Mouse (Mus musculus): ENCODE measurements around the gene Mecom.

Gene Mecom

DNA sequence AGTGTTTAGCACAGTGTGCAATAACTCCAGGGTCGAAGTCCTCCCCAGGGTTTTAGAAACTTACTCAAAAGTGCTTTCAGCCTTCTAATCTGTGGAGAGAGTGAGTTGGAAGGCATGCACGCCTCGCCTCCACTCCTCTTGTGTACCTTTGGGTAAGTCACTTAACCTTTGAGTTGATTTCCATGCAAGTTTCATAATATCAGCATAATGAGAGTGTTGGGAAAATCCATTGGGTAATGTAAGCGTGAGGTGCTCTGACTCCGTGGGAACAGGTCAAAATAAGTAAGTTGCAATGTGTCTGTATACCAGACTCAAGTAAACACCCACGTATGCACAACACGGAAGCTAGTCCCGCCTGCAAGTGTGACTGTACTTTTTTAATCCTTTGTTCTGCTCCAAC lies 528.4 kb downstream of the Mecom start:
- no peak for DNase-seq (ENCODE audit: low spot score in 2 of 2)

DNA sequence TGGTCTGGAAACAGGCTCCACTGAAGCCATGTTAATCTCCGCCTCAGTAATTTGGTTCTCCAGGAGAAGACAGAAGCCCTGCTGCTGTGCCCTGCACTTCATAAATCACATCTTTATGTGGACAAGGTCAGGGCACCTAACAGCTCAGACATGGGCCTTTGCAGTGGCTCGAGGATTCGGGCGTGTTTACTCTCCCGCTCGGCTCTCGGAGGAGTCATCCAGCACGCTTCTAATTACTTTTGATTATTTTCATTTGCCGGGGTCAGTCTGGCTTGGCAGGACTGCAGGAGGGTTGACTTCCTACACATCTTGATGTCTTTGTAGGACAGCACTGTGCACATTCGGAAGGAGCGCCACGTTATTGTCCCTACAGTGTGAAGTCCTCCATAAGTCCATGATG lies 529.6 kb downstream of the Mecom start:
- no peak for DNase-seq (ENCODE audit: low spot score in 2 of 2)

DNA sequence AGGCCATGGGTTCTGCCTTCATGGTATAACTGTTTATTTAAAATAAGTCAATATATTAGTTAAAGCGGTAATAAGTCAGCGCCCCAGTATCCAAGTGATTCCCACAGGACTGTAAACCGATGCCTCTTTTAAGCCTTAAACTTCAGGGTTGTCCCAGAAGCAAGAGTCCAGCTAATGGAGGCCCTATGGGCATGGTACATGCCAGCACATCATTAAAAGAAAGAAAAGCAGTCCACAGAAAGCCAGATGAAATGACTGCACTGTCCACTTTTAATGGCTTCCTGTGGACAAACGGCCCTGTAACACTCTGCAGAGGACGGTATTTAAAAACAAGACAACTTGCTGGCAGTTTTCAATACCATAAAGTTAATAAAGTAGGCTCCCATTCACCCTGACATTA lies 531.0 kb downstream of the Mecom start:
- no peak for DNase-seq (ENCODE audit: low spot score in 2 of 2)

DNA sequence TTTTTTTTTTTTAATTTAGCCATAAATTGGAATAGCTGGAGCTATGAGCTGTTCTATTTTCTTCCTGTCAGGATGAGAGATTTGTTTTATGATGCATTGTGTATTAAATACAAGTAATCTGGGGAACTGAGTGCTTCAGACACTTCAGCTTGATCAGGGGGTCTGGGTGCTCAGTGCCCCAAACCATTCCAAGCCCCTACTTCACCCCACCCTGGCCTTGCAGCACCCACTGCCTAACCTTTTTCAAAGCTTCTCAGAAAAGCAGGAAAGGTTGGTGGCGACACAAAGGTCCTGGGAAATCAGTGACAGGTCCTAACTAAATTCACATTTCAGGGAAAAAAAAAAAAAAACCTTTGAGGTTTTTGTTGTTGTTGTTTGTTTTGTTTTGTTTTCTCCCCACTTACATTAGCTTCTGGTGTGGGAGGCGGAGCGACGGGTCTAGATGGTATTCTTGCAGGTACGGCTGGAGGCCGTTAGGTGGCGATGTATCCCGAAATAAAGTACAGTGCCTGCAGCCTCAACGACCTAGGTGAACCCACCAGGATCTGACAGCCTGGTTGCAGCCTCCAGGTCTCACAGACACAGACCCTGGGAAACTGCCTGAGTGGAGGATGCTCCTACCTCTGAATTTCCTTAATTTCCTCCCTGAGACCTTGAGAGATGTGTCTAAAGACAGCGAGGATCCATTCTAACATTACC lies 532.7 kb downstream of the Mecom start:
- DNase-seq (ENCODE audit: low spot score in 2 of 2) = peak; percentile 74 to 76

DNA sequence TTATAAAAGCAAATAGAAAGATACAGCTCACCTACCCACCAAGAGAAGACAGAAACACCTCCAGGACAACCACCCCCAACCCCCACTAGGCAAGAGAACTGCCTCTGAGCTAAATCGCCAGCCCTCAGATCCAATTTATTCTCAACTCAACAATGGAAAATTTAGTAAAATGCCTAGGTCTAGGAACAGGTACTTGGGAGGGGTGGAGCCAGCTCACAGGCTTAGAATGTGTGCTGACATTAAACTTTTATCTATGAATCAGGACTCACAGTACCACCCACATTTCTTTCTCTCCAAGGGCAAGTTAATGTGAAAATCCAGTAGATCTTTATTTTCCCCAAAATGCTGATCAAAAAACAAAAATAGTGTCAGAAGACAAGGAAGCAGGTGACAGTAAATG lies 533.5 kb downstream of the Mecom start:
- DNase-seq (ENCODE audit: low spot score in 2 of 2) = no peak

DNA sequence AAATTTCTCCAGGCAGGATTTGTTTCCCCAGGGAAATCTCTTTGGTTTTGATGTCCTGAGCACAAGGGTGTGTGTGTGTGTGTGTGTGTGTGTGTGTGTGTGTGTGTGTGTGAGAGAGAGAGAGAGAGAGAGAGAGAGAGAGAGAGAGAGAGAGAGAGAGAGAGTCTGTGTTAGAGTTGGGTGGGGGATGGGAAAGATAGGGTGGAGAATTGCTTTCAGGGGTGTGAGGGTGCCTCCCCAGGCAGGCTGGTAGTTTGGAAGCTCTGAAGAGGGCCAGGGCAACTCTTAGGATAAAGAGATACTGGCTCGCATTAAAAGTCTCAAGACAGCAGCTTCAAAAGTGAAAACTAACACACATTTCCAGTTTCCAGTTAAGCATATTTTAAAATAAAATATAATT lies 534.4 kb downstream of the Mecom start:
- no peak for DNase-seq (ENCODE audit: low spot score in 2 of 2)

DNA sequence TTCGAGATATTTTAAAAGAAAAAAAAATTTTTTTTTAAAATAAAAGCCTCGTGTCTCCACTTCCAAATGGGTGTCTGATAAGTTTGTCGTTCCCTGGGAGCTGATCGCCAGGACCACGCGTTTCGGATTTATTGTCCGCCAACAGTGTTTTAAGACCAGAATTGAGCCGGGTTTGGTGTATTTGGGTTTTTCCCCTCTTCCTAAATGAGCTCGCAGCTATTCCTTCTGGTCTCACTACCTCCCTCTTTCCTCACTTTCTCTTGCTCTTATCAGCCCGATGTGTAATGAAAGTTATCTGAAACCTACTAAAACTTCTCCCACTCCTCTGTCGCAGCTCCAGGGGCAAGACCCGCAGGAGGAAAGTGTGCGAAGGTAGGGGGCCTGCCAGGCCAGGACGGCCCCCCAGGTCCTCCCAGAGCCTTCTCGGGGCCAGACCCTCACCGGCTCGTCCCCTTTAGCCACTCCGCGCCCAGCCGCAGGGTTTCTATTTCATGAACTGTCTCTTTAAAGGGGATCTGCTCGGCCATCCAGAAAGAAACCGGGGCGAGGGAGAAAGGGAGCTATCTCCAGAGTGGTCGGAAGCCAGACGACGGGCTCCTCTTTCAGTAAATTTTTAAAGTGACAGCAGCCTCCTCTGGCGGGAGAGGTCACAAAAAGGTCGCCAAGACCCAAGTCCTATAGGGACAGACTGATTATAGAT lies 535.0 kb downstream of the Mecom start:
- peak in 1 of 2 experiments; percentile 22 for DNase-seq (ENCODE audit: low spot score in 2 of 2)

DNA sequence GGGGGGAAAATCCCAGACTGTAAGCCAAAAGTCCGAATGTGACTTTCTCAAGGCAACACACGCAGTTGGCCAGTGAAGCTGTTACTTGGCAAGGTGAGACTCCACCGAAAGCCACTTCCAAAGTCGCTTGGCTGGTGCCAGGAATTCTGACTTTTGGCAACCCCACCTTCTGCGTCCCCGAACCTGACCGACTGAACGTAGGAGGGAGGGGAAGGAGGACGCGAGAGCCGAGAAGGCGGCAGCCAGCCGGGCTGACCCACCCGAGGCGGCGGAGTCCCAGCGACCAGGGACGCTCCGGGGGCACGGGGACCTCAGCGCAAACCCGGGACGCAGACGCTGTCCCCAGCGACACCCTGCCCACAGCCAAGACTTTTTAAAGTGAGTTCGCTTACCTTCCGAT lies 535.7 kb downstream of the Mecom start:
- DNase-seq (ENCODE audit: low spot score in 2 of 2) = peak in 1 of 2 experiments; percentile 24

DNA sequence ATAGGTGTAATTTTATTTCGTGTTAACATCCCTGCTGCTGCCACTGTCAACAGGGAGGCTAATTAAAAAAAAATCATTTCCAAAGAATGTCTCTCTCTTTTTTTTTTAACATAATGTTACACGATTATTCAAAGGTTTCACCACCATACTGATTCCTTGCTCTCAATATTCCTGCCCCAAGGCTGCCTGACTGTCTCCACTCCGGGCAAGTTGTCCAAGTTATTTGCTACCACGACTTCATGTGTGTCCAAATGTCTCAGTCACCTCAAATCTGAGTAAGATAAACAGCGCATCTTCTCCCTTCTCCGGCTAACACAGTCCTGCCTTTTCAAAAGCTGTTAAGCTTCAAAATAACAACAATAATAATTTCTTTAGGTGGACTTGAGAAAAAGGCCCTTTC lies 536.1 kb downstream of the Mecom start:
- DNase-seq (ENCODE audit: low spot score in 2 of 2) = no peak

DNA sequence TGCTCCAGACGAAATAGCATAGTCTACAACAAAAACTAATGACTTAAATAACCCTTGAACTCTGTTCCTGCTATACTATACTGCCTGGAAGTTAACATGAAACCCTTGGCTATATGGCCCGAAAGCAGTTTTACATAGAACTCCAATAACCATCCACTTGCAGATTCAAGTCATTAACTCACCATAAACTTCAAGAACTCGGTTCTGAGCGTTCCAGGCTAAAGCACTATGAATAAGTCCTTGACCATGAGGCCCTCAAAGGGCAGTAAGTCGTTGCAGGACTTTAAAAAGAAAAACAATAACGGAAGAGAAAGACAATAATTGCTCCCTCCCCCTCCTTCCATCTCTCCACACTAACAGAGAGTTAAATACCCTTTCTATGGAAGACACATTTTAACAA lies 536.9 kb downstream of the Mecom start:
- no peak for DNase-seq (ENCODE audit: low spot score in 2 of 2)

DNA sequence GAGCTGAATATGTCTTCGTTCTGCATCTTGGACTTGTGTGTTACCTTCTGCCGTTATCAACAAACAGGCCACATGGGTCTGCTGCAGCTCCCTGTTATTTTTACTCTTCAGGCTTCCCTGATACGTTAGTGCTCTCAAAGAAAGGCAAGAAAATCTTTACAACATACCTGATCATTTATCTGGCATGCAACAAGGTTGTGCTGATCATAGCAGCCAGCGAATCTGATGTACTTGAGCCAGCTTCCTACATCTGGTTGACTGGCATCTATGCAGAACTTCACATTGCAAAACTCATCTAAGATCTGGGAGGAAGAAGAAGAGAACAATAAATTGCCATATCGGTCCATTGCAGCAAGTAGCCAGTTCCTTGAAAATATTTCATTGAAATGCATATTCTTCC lies 538.2 kb downstream of the Mecom start:
- DNase-seq (ENCODE audit: low spot score in 2 of 2) = no peak

DNA sequence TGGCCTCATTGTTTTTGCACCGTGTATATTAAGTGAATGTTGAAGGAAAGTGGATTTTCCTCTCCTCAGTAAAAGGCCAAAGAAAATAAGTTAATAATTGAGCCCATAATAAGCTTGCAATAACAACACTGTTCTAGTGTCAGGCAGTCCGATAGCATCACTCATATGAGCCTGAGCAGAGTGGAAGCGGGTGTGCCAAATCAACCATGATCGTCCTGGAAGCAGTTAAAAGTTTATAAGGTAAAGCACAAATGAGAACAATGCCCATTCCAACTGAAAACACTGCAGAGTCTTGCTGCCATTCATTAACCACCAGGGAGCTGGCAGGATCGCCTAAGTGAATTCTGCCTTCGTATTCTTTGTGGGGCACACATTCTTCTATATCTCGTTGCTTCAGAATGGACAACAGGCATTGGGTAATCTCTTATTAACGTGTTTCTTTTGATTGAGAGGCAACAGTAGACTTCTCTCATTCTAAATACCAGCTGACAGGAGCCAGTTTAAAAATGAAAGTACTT lies 542.9 kb downstream of the Mecom start:
- DNase-seq (ENCODE audit: low spot score in 2 of 2) = no peak

DNA sequence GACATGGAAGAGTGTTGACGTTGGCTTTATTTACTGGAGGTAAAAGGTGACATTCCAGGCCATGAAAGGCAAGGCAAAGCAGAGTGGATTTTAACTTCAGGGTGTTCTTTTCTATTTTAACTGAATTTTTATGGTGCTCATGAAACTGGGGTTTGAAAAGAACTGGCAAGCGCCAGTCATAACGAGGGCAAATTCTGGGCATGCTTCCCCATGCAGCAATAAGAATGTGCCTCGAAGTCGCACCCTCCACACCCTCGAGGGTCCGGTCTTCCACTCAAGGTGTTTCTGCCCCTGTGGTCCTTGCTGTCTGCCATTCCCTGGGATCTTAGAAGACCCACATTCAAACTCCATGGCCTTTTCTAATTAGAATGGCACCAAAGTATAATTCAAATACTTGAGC lies 547.5 kb downstream of the Mecom start:
- no peak for DNase-seq (ENCODE audit: low spot score in 2 of 2)

DNA sequence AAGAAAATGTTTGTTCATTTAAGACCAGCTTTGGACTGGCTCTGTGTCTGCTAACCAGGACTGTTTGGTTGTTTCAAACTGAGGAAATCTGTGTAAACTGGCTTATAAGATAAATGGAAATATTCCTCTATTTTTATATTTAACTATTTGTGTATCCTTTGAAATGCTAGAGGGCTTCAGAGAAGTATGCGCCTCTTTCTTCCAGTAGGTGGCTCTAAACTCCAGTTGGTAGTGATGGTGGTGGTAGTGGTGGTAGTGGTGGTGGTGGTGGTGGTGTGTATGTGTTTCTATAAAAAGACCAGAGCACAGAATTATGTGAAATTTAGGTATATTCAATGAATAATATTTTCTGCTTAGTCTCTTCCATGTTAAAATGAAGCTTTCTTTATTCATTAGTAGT lies 548.8 kb downstream of the Mecom start:
- no peak for DNase-seq (ENCODE audit: low spot score in 2 of 2)

DNA sequence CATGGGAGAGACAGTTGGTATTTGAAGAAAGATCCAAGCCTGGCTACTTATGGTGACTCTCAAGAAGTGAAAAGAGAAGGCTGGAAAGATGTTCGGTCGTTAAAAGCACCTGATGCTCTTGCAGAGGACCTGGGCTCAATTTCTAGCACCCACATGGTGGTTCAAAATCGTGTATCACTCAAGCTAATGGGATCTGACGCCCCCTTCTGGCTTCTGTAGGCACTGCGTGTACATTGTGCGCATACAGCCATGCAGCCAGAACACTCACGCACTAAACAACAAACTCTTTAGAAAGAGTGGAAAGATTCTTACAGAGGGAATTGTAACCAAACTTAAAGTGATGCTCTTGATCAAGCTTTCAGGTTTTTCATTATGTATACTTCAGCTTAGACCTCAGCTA lies 550.7 kb downstream of the Mecom start:
- DNase-seq (ENCODE audit: low spot score in 2 of 2) = no peak

DNA sequence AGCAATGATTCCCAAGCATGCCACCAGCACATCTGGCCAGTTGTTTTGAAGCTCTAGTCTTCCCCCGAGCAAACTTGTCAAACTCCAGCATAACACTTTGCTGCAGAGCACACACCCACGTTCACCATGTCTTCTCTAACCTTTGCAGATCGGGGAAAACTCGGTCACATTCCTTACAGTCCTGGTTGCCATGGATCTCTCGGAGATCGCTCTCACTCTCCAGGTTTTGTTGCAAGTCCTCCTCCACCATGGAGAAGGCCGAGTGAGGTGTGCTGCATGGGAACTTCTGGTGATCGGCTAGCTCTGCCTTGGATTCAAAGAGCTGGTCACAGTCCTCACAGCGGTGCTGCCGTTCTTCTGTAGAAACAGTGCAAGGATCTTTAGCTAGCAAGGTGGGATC lies 554.5 kb downstream of the Mecom start:
- DNase-seq (ENCODE audit: low spot score in 2 of 2) = no peak

DNA sequence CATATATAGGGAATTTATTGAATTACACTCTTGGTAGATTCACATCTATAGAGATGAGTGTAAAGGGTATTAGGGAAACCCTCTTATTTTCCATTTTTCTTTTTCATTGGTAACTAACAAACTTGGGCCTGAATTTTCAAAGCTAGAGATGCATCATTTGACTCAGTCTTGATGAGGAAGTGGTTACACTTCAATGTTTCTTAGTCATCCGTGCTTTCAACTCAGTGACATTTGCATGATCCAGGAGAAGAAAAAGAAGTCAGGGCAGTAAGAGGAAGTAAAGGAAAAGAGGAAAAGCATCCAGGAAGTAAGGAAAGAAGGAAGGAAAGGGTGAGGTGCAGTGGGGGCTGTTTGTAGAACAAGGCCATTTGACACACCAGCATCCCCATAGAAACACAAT lies 556.3 kb downstream of the Mecom start:
- no peak for DNase-seq (ENCODE audit: low spot score in 2 of 2)

DNA sequence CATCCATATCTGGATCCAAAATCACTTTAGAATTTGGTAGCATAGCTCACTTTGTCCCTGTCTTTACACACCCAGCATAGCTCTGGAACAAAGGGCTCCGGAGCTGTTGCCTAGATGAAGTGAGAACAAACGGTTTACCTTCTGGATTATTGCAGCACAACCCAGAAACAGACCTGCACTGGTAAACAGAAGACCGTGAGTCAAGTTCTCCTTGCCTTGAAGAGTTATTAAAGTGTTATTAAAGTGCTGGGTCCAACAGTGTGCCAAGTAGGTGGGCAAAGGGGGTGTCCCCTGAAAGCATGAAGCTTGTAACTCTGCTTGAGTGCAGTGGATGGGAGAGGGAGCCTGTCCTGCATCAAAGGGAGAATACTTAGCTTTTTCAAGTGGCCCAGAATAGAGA lies 563.4 kb downstream of the Mecom start:
- DNase-seq (ENCODE audit: low spot score in 2 of 2) = no peak

DNA sequence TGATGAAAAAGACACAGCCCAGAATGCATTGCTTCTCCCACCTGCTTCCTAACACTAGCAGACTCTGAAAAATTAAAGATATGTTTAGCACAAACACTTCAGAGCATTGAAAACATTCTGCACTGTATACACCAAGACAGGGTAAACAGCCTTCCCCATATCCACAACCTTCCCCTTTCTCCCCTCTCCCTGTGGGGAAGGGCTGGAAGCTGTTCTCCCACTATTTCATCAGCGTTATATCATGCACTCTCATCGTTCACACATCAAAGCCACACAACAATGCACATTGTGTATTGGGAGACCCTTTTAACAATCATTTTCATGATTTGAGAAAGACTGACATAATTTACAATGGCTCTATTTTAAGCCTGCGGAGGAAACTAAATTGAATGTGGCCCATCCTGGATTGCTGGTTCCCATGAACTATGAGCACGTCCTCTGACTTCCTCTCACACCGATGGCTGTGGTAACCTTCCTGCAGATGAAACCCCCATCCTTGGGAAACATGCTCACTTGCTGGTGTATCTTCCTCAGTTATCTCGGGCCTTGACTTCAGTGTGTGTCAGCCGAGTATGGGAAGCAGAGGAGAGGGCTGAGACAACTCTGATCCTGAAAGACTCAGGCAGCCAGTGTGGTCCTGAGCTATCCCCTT lies 566.4 kb downstream of the Mecom start:
- no peak for DNase-seq (ENCODE audit: low spot score in 2 of 2)

DNA sequence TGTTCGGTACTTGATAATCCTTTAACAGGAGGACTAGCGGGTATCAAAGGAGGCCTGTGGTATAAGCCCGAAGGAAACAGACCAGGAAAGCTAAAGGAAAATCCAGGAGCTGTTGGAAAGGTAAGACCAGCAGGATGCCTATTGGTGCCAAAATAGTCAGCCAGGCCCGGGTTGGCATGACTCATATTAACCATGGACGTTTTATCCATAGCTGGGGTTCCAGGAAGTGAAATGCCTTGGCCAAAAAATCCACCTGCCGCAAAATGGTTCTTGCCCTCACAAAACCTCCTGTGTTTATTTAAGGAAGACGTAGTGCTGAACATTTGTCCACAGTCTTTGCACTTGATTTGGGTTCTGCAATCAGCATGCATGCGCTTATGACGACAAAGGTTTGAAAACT lies 567.3 kb downstream of the Mecom start:
- DNase-seq (ENCODE audit: low spot score in 2 of 2) = no peak

DNA sequence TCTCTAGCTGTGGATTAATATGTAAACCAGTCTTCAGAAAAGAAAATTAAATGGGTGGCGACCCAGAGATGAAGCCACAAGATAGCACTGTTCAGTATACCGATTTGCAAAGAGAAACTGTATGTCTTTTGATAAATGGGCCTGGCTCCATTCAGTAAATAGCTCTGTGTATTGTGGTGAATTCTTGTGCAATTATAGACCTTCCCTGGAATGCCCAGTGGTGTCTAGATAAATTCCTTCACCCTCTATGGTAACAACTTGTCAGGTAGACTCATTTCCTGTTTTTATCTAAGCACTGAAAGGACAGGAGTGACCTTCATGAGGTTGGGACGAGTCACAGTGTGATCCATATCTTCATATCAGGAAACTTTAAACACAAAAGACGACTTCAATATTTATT lies 571.2 kb downstream of the Mecom start:
- no peak for DNase-seq (ENCODE audit: low spot score in 2 of 2)

DNA sequence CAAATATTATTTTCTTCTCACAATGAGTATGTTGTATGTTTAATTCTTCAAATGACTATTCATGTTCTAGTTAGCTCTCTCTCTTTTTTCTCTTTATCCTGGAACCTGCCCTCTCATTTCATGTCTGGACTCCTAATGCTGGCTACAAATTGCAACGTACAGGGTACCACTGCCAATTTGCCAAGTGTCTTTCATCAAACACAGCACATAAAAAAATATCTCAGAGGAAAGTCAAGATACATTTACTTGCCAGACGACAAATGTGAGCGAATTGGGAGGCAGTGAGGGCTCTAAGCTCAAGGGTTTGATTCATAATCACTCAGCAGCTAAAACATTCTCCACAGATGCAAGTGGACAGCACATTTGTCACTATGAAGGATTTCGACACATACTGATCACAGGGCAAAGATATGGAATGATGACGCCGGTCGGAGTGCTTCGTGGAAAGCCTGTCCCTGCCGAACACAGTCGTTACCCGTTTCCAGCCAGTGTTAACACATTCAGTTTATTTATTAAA lies 579.3 kb downstream of the Mecom start:
- no peak for DNase-seq (ENCODE audit: low spot score in 2 of 2)

DNA sequence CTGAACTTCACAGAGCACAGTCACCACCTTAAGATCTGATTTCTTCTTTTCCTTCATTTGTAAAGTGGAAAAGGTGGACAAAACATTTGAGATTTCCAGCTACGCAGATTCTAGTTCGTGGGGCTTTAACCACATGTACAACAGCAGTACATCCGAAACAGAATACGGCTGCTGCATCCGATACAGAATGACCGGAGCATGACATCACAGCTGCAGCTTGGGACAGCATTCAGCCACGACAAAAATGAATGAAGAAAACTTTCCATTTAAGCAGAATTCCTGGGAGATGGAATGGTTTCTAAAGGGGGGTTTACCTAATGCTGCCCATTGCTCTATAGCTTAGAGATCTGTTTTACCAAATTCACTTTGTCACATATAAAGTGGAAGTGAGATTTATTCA lies 583.9 kb downstream of the Mecom start:
- no peak for DNase-seq (ENCODE audit: low spot score in 2 of 2)
